In genomic region chr7:47076193-47076592, GRCm38 (mm10) we compare ENCODE assay signal across 28 mouse cellular contexts. TPM values are rescaled to one million over a fixed set of nuclear protein-coding genes. Genes with fewer than 3 reads are reported as not detected.
"Had no signal": no experiment of that assay in that cellular context is flagged by ENCODE, and none has a peak within 500 bp of the region (broad histone marks: within the 10 kb centered on the region; RNA-seq: fewer than 3 reads in every experiment).

No protein-coding gene starts in this region.

- H3K4me3 ChIP-seq: heart, adult 2 months; heart, embryonic 13.5 days; heart, embryonic 15.5 days; hindbrain, embryonic 12.5 days; hindbrain, embryonic 15.5 days; limb, embryonic 10.5 days; limb, embryonic 12.5 days; liver, embryonic 13.5 days; liver, embryonic 15.5 days had no signal

- H3K27me3 ChIP-seq: heart, embryonic 13.5 days; heart, embryonic 15.5 days; hindbrain, embryonic 12.5 days; hindbrain, embryonic 15.5 days; limb, embryonic 12.5 days; liver, embryonic 13.5 days; liver, embryonic 15.5 days had no signal

- H3K9me3 ChIP-seq: heart, embryonic 13.5 days; heart, embryonic 15.5 days; hindbrain, embryonic 12.5 days; hindbrain, embryonic 15.5 days; limb, embryonic 10.5 days; limb, embryonic 12.5 days; liver, embryonic 13.5 days; liver, embryonic 15.5 days had no signal

- H3K4me2 ChIP-seq: heart, embryonic 11.5 days; heart, embryonic 13.5 days; heart, embryonic 15.5 days; hindbrain, embryonic 12.5 days; hindbrain, embryonic 15.5 days; limb, embryonic 12.5 days; liver, embryonic 11.5 days; liver, embryonic 13.5 days; liver, embryonic 15.5 days had no signal

- DNase-seq: gastrocnemius, postnatal 14 days; gastrocnemius, postnatal 36 days; heart, postnatal 14 days; heart, postnatal 36 days; kidney, adult 11 months; kidney, adult 2 months; kidney, adult 9 months; kidney, postnatal 10 days; kidney, postnatal 25 days; liver; liver, embryonic 13.5 days; liver, postnatal 0 days had no signal

- H3K27ac ChIP-seq: heart, adult 2 months; heart, embryonic 13.5 days; heart, embryonic 15.5 days; hindbrain, embryonic 12.5 days; hindbrain, embryonic 15.5 days; hindbrain, postnatal 0 days; limb, embryonic 10.5 days; limb, embryonic 12.5 days; liver, embryonic 13.5 days; liver, embryonic 15.5 days had no signal

- H3K9ac ChIP-seq: heart, embryonic 13.5 days; heart, embryonic 15.5 days; hindbrain, embryonic 12.5 days; hindbrain, embryonic 15.5 days; limb, embryonic 12.5 days; liver, embryonic 13.5 days; liver, embryonic 15.5 days; liver, postnatal 0 days had no signal

- ATAC-seq: hindbrain, postnatal 0 days; intestine, embryonic 16.5 days; liver, postnatal 0 days had no signal

- H3K4me1 ChIP-seq: hindbrain, embryonic 15.5 days had no signal

- H3K36me3 ChIP-seq: heart, embryonic 13.5 days; heart, embryonic 15.5 days; limb, embryonic 10.5 days; limb, embryonic 12.5 days; liver, embryonic 13.5 days; liver, embryonic 15.5 days had no signal

RNA-seq across cellular contexts. Expression of gene Ptpn5, which starts 57.3 kb away (rescaled TPM):
- total RNA-seq: gastrocnemius, adult 18-20 months; gastrocnemius, adult 8-10 months; gastrocnemius, postnatal 14 days; gastrocnemius, postnatal 36 days; heart, adult 2 months; heart, postnatal 14 days; heart, postnatal 36 days; hematopoietic stem cell, adult 5-6 weeks had no signal
- polyA plus RNA-seq: heart, adult 2 months; heart, postnatal 0 days; liver, embryonic 15.5 days; liver, postnatal 0 days had no signal
